Mouse (Mus musculus) yolk sac, embryonic 10.5 days (tissue): ENCODE data around the gene Hoxa6.

Source experiments
- DNase-seq: peaks from one replicate; pipeline ENCODE4 v3.0.0-alpha.2; 2017; ENCODE audit warnings: low spot score

Hoxa6 gene

GRCm38 (mm10) chr6:52241001-52241621 lies 32.6 kb upstream of the Hoxa6 start:
- DNase-seq = no peak

DNA sequence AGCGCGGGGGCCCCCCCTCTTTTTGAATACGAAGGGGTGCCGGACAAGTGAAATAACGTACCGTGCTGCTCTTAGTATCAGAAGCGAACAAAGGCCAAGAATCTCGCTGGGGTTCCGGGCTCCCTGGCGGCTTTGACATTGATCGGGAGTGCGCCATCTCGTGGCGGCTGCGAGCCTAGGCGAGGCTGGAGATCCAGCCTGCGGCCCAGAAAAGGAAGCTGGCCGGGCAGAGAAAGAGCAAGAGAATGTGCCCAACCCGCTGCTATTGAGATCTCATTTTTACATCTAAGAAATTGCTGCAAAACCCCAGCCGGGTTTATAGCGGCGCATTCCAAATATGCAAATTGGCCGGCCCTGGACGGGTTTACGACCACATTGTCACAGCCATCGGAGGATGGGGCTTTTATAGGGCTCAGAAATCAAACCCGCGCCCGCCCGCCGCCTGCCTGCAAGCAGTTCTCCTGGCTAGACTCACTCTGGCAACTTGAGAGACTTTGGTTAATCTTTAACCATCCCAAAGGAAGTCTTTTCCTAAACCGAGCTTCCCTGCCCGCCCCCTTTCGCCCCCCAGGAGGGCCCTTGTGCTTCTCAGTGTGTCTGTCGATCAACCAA lies 32.0 kb upstream of the Hoxa6 start, which contains the start of gene Hoxa10:
TSS of gene Hoxa10 (minus strand) at position 466 of the 612 bp plus-strand sequence.
- DNase-seq = peak; percentile 85

GRCm38 (mm10) chr6:52239625-52240388 lies 31.3 kb upstream of the Hoxa6 start:
- peak; percentile 26 for DNase-seq

DNA sequence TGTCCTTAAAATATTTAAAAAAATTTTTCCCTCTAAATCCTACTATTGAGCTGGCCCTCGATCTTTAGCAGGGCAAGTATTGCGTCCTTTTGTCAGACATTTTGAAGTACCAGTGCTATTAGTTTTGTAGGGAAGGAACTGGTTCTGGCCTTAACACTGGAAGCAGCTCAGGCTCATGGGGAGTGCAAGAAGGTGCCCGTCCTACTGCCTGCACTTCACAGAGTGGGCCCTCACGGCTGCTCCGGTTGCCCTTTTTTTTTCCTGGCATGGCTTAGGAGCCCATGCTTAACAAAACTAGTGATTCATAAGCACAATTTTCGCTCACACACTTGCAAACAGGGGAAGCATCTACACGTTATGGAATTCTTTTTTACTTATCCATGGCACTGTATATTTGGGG lies 30.5 kb upstream of the Hoxa6 start:
- DNase-seq = no peak

GRCm38 (mm10) chr6:52238155-52238545 lies 29.6 kb upstream of the Hoxa6 start:
- no peak for DNase-seq

DNA sequence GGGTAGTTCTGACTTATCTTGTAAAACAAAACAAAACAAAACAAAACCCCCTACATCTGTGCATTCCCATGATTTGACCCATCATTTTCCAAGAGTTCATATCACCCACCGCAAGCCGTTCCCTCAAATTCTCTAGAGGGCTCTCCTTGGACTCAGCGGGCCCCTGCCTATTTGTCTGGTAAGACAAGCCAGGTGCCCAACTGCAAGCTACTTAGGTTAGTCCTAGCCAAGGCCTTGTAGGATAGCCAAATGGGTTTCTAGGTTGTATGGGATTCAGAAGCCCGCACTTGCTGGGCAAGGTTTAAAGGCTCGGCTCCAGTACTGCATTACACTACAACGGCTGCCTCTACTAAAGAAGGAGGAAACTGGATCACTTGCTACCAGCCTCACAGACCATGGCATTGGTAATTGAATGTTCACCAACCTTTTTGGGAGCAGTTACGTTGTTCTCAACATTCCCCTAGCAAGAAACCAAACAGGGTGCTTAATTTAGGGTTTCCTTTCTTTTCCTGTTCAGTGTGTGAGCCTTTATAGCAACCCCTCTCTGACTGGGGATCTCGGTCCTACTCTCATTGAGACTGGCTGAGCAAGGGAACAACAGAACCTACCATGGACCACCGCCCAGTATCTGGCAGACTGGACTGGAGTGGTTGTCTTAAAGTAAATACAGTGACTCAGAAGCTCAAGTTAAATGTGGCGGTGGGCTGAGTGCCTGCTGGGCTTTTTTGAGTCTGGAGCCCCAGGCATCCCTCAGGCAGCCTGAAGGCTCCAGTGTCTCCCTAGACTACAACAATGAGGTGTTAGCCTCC lies 29.0 kb upstream of the Hoxa6 start:
- DNase-seq = no peak

DNA sequence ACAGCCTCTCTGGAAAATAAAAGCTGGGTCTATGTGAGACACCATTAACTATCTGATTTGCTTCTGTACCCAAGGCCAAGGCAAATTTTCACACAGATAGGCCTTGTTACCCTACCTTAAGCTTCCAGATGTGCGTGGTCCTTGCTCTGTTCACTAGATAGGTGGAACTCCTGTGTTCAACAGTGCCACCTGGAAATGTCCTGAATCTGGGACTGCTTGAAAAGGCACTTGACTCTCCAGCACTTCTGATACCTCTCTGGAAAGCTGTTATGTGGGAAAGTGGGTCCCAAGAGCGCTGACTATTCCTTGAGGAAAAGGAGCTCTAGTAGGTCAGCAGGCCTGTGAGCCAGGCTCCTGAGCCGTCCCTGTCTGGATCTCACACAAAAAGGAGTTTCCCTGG lies 28.3 kb upstream of the Hoxa6 start:
- DNase-seq = no peak

DNA sequence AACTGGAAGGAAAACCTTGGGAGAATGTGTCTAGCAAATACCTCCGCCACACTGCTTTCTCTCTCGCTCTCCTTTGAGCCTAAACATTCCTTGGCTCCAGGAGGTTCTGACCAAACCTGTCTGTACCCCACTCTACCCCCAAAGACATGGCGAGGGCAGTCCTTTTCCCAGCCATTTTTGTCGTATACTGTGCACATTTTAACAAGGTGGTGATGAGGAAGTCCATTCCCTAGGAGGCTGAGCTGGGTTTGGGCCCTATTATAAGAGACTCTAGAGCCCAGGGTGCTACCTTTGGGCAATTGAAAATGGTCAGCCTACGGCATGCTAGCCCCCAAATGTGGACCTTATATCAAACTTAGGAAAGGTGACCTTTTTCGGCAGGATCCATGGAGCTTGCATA lies 27.3 kb upstream of the Hoxa6 start:
- DNase-seq = no peak

- DNase-seq = no peak
Measured at GRCm38 (mm10) chr6:52235267-52235666, 26.7 kb upstream of the Hoxa6 start.

- DNase-seq = peak; percentile 50
Measured at GRCm38 (mm10) chr6:52234428-52235140, 26.1 kb upstream of the Hoxa6 start.

DNA sequence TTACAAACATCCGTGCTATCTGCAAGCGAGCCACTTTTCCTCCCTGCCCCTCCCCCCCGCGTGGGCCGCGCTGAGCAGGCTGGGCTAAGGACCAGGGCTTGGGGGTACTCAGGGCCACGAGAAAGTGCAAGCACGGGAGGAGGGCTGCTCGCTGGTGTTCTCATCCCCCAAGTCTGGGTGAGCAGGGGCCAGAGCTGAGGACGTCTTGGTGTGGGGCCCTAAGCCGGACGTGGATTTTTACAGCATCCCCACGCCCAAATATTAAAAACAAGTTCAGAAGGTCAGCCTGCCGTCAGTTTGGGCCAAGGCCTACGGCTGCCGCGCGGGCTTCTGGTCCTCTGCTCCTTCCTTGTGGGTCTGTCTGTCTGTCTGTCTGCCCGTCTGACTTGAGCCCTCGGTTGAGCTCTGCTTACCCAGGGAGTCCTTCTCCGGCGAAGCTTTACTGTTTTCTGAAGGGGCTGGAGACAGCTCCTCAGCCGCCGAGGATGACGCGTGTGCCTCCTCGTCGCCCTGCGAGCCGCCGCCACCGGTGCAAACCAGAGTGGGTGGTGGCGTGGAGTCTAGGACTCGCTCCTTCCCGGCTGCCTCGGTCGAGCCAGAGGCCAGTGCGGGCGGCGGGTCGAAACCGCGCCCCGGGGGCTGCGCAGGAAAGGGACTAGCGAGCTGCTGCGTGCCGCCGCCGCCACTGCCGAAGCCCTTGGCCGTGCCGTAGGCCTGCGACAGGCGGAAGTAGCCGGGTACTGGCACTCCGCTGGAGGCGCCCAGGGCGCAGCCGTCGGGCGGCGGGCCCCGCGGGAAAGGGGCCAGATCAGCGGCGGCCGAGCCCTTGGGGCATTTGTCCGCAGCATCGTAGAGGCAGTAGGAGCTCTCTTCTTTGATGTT lies 25.3 kb upstream of the Hoxa6 start:
- no peak for DNase-seq

- no peak for DNase-seq
Measured at GRCm38 (mm10) chr6:52232984-52233545, 24.5 kb upstream of the Hoxa6 start.

GRCm38 (mm10) chr6:52232568-52232965 lies 24.0 kb upstream of the Hoxa6 start:
- DNase-seq = no peak

GRCm38 (mm10) chr6:52231885-52232567 lies 23.5 kb upstream of the Hoxa6 start:
- DNase-seq = no peak

DNA sequence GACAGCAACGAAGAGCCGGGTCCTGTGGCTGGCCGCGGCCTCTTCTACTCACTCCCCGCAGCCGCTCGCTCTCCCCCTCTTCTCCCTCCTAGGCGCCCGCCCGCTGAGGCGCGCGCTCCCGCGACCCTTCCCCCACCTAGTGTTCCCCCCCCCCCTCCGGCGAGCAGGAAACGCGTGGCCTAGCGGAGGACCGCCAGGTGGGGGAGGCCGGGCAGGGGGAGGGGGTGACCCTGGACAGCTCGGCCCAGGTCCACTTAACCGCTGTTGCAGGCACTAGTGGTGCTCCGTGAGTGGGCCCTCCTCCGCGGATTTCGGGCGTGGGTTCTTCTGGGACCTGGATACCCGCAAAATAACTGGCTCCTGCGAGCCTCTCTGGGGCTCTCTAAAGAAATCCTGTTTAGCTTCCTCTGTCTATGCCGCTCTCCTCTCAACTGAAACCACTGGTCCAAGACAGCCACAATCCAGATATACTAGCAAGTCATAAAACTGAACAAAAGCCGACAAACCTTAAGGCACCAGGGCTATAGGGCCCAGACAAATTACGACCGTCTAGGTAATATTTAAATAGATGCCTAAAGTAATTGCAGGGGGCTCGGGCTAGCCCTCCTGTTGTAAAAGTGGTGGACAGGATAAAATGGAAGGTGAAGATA lies 22.1 kb upstream of the Hoxa6 start, which contains the start of gene Hoxa9:
TSS of gene Hoxa9 (minus strand) at position 574 of the 650 bp plus-strand sequence.
- no peak for DNase-seq

GRCm38 (mm10) chr6:52229558-52230416 lies 21.3 kb upstream of the Hoxa6 start:
- no peak for DNase-seq

DNA sequence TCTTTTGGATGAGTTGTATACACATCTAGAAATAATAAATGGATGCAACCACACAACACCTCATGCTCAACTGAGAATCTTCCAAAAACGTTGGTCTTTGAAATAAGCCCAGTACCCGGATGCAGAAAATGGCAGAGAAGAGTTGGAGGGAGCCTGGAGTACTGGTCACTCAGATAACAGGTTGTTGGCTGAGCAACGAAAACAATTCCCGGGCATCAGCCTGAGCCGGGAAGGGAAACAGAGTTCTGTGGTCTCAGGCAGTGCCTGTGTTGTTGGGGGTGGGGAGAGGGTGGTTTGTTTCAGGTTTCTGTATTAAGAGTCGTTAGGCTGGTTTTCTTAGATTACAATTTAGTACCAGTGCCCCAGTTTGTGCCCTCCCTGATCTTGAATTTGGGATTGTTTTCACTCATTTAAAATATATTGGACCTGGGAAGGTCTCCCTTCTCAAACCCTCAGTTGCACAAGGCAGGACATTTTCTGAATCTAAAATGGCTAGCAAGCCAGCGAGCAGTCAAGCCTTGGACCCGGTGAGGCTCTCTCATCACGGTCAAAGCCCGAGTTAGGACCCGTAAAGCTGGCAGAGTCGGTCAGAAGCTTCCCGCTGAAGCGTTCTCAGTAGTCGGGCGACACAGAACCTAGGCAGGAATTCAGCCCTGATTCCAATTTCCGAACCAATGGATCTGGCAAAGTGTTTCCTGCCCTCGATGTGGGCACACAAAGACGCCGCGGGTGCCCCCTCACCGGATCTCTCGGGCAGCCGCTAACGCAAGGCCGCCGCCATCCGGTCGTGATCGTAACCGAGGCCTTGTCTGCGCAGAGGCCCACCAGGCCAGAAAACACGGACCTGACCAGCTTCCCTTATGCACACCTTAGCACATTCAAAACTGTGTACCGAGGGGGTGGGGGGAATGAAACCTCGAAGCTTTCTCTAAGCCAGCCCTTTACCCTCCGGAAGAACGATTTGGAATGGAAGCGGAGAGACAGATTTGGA lies 20.2 kb upstream of the Hoxa6 start:
- DNase-seq = no peak
